Mouse (Mus musculus) heart, embryonic 14.5 days (tissue): ENCODE measurements around the gene Opn4. TPM values are rescaled to one million over a fixed set of nuclear protein-coding genes. Genes with fewer than 3 reads are reported as not detected.

ENCODE experiments used
- ATAC-seq: fragments of 200-750 bp; cut with Nextera tagmentation; 2 replicates; pipeline ENCODE4 v1.8.0; 2017; ENCODE audit warnings: low read depth, moderate TSS enrichment; ENCODE audit not compliant: insufficient number of reproducible peaks, insufficient read depth, low FRiP score
- H3K27ac ChIP-seq, 2 experiments: fragments of 200-500 bp in 1 of 2; fragments of 300-500 bp in 1 of 2; sonication (generic) in 1 of 2; replicated peaks in 1 of 2; 2 replicates each; pipeline ENCODE4 v1.5.1; 2012 to 2014; ENCODE audit warnings: low read depth in 2 of 2, low read length in 2 of 2, control low read depth in 1 of 2, mild to moderate bottlenecking in 1 of 2, mixed read lengths in 1 of 2; ENCODE audit not compliant: control insufficient read depth in 1 of 2, insufficient read depth in 1 of 2
- H3K27me3 ChIP-seq: fragments of 300-500 bp; sonication (generic); 2 replicates; pipeline ENCODE4 v1.6.1; 2014; ENCODE audit warnings: mild to moderate bottlenecking, low read length, control low read depth; ENCODE audit not compliant: control insufficient read depth, insufficient read depth
- H3K36me3 ChIP-seq: fragments of 300-500 bp; sonication (generic); 2 replicates; pipeline ENCODE4 v1.6.1; 2014; ENCODE audit warnings: mild to moderate bottlenecking, control low read depth, low read length, mixed read lengths; ENCODE audit not compliant: control insufficient read depth, insufficient read depth
- H3K4me1 ChIP-seq, 2 experiments: fragments of 200-500 bp in 1 of 2; fragments of 300-500 bp in 1 of 2; sonication (generic) in 1 of 2; 2 replicates each; pipeline ENCODE4 v1.6.1; 2012 to 2014; ENCODE audit warnings: low read length in 2 of 2, control low read depth in 1 of 2, mixed read lengths in 1 of 2; ENCODE audit not compliant: control insufficient read depth in 2 of 2, insufficient read depth in 2 of 2
- H3K4me2 ChIP-seq: fragments of 300-500 bp; sonication (generic); 2 replicates; pipeline ENCODE4 v1.6.1; 2014; ENCODE audit warnings: mild to moderate bottlenecking, low read length
- H3K4me3 ChIP-seq, 2 experiments: fragments of 200-500 bp in 1 of 2; fragments of 300-500 bp in 1 of 2; sonication (generic) in 1 of 2; 2 replicates each; pipeline ENCODE4 v1.5.1; 2012 to 2014; ENCODE audit warnings: low read length in 2 of 2, mild to moderate bottlenecking in 2 of 2, control low read depth in 1 of 2, low read depth in 1 of 2, moderate library complexity in 1 of 2; ENCODE audit not compliant: control insufficient read depth in 1 of 2, insufficient read depth in 1 of 2
- H3K9ac ChIP-seq: fragments of 300-500 bp; sonication (generic); 2 replicates; pipeline ENCODE4 v1.6.1; 2014; ENCODE audit warnings: mild to moderate bottlenecking, low read length
- H3K9me3 ChIP-seq: fragments of 300-500 bp; sonication (generic); 2 replicates; pipeline ENCODE4 v1.6.1; 2016; ENCODE audit warnings: low read length, control low read depth; ENCODE audit not compliant: control insufficient read depth
- WGBS: fragments of 180-500 bp; shearing (Covaris S2); extraction: QIAGEN DNeasy Blood & Tissue Kit; methylation state at CpG from one replicate; pipeline ENCODE4 v1.1.7; 2014; 5-methylcytosine and 5-hydroxymethylcytosine counted together
- polyA plus RNA-seq: library from polyadenylated mRNA; unstranded; fragments of >200 nt; fragmentation: Nextera tagmentation; extraction: Ambion mirVana; gene quantifications from 2 replicates; pipeline ENCODE4 v1.2.1, GENCODE M21; 2014

Opn4 gene
- polyA plus RNA-seq, 1 experiment from 2014 or later, result 5.2 TPM

GRCm38 (mm10) chr14:34582740-34583427 is 17.1 kb downstream of the Opn4 start:
- Histone ChIP-seq H3K4me3 (peak overlapping the region in 1 of 2 experiments; percentile 6; a peak in 1 of 4 replicates), H3K9ac (peak overlapping the region; percentile 68), H3K4me2 (peak overlapping the region; percentile 89), H3K27ac (peak overlapping the region; percentile 75 to 97), H3K27me3 (no peaks in the 10 kb centered on the region), H3K36me3 (peaks cover 70% of the 10 kb centered on the region), H3K4me1 (peaks cover 32 to 51% of the 10 kb centered on the region in 2 experiments), H3K9me3 (no peaks in the 10 kb centered on the region)
- peak; percentile 35 for ATAC-seq
- 28% methylated on average over 3 of the region's 3 CpGs for WGBS

GRCm38 (mm10) chr14:34576858-34577257 is 23.1 kb downstream of the Opn4 start:
- 75% methylated on average over 4 of the region's 4 CpGs for WGBS
- Histone ChIP-seq H3K4me3 (no peak overlapping the region), H3K36me3 (peaks cover 78% of the 10 kb centered on the region), H3K27me3 (no peaks in the 10 kb centered on the region), H3K4me1 (peaks cover 29 to 54% of the 10 kb centered on the region in 2 experiments), H3K27ac (peak overlapping the region; percentile 12 to 88; a peak in 3 of 4 replicates), H3K4me2 (no peak overlapping the region), H3K9ac (no peak overlapping the region; the same call in 1 of the 2 replicates), H3K9me3 (no peaks in the 10 kb centered on the region)
- ATAC-seq, result no peak

- Histone ChIP-seq H3K4me1 (peaks cover 41 to 59% of the 10 kb centered on the region in 2 experiments), H3K36me3 (peaks cover 61% of the 10 kb centered on the region), H3K9ac (peak overlapping the region; percentile 57), H3K27me3 (no peaks in the 10 kb centered on the region), H3K9me3 (no peaks in the 10 kb centered on the region), H3K4me2 (peak overlapping the region; percentile 30; the same call in 1 of the 2 replicates), H3K4me3 (no peak overlapping the region), H3K27ac (peak overlapping the region; percentile 88 to 94)
- WGBS, result 14% methylated on average over 2 of the region's 2 CpGs
- peak; percentile 76 for ATAC-seq
Observed at GRCm38 (mm10) chr14:34574068-34574467, 25.9 kb downstream of the Opn4 start.

GRCm38 (mm10) chr14:34573348-34573913 is 26.5 kb downstream of the Opn4 start:
- peak overlapping the region; percentile 30; the same call in 1 of the 2 replicates for H3K4me2 ChIP-seq
- H3K27ac ChIP-seq, result peak overlapping the region; percentile 88 to 94
- peaks cover 54% of the 10 kb centered on the region for H3K36me3 ChIP-seq
- H3K9me3 ChIP-seq, result no peaks in the 10 kb centered on the region
- H3K27me3 ChIP-seq, result no peaks in the 10 kb centered on the region
- H3K4me3 ChIP-seq, result no peak overlapping the region
- H3K9ac ChIP-seq, result peak overlapping the region; percentile 57
- WGBS, result 30% methylated on average over 9 of the region's 9 CpGs
- H3K4me1 ChIP-seq, result peaks cover 44 to 65% of the 10 kb centered on the region in 2 experiments
- ATAC-seq, result no peak

- no peak for ATAC-seq
- Histone ChIP-seq H3K4me3 (no peak overlapping the region), H3K27me3 (no peaks in the 10 kb centered on the region), H3K9ac (peak overlapping the region; percentile 35; the same call in 1 of the 2 replicates), H3K4me1 (peaks cover 59 to 77% of the 10 kb centered on the region in 2 experiments), H3K4me2 (no peak overlapping the region), H3K9me3 (no peaks in the 10 kb centered on the region), H3K36me3 (peaks cover 38% of the 10 kb centered on the region), H3K27ac (peak overlapping the region; percentile 9 to 88)
- WGBS, result 69% methylated on average over 17 of the region's 17 CpGs
Observed at GRCm38 (mm10) chr14:34571610-34572387, 28.1 kb downstream of the Opn4 start.

- peak overlapping the region in 1 of 2 experiments; percentile 88; a peak in 2 of 4 replicates for H3K27ac ChIP-seq
Observed at GRCm38 (mm10) chr14:34570903-34571302, 29.0 kb downstream of the Opn4 start.

GRCm38 (mm10) chr14:34570294-34570693 is 29.6 kb downstream of the Opn4 start:
- ATAC-seq, result no peak
- peak overlapping the region; percentile 62 for H3K4me2 ChIP-seq
- peak overlapping the region in 1 of 2 experiments; percentile 27; a peak in 1 of 4 replicates for H3K4me3 ChIP-seq
- 0% methylated on average over 6 of the region's 6 CpGs for WGBS
- no peaks in the 10 kb centered on the region for H3K9me3 ChIP-seq
- peak overlapping the region; percentile 64 for H3K9ac ChIP-seq
- H3K27me3 ChIP-seq, result no peaks in the 10 kb centered on the region
- H3K36me3 ChIP-seq, result peaks cover 23% of the 10 kb centered on the region
- peak overlapping the region; percentile 40 to 88; a peak in 3 of 4 replicates for H3K27ac ChIP-seq
- H3K4me1 ChIP-seq, result peaks cover 73 to 89% of the 10 kb centered on the region in 2 experiments

More at GRCm38 (mm10) chr14:34570903-34571302, 29.0 kb downstream of the Opn4 start:
- H3K4me2 ChIP-seq, result no peak overlapping the region
- peak overlapping the region; percentile 1; the same call in 1 of the 2 replicates for H3K9ac ChIP-seq
- 65% methylated on average over 4 of the region's 4 CpGs for WGBS
- H3K36me3 ChIP-seq, result peaks cover 29% of the 10 kb centered on the region
- H3K27me3 ChIP-seq, result no peaks in the 10 kb centered on the region
- H3K4me3 ChIP-seq, result no peak overlapping the region
- ATAC-seq, result no peak
- no peaks in the 10 kb centered on the region for H3K9me3 ChIP-seq
- peaks cover 68 to 83% of the 10 kb centered on the region in 2 experiments for H3K4me1 ChIP-seq
